Mouse (Mus musculus) CH12.LX (cell line): ENCODE results near the gene Dner. TPM values are rescaled to one million over a fixed set of nuclear protein-coding genes. Genes with fewer than 3 reads are reported as not detected.

Experiments used
- DNase-seq: peaks from one replicate; pipeline ENCODE4 v3.0.0-alpha.2; 2013; ENCODE audit errors: extremely low read depth
- H3K27ac ChIP-seq: 2 replicates; pipeline ENCODE4 v1.5.1; 2012; ENCODE audit warnings: low read depth, mild to moderate bottlenecking, control low read depth, moderate library complexity; ENCODE audit not compliant: insufficient read depth
- H3K27me3 ChIP-seq: replicated peaks from 2 replicates; pipeline ENCODE3; 2012; ENCODE audit warnings: inconsistent platforms
- H3K36me3 ChIP-seq, 2 experiments: replicated peaks in 1 of 2; 2 replicates each; pipeline versions ENCODE3 to v1.6.1; 2012; ENCODE audit warnings: inconsistent platforms in 1 of 2, low read length in 1 of 2, mild to moderate bottlenecking in 1 of 2, mixed read lengths in 1 of 2, moderate library complexity in 1 of 2; ENCODE audit not compliant: control insufficient read depth in 1 of 2, insufficient read depth in 1 of 2
- H3K4me1 ChIP-seq, 2 experiments: 2 replicates each; pipeline ENCODE4 v1.6.1; 2012; ENCODE audit warnings: inconsistent platforms in 1 of 2, moderate library complexity in 1 of 2; ENCODE audit not compliant: insufficient read depth in 2 of 2, control insufficient read depth in 1 of 2
- H3K4me2 ChIP-seq: 2 replicates; pipeline ENCODE4 v1.6.1; 2012; ENCODE audit warnings: low read depth, mild to moderate bottlenecking, control low read depth; ENCODE audit not compliant: poor library complexity, insufficient read depth, severe bottlenecking
- H3K4me3 ChIP-seq, 3 experiments: fragments of 150-350 bp in 1 of 3; sonication (generic) in 1 of 3; replicated peaks in 1 of 3; 2 replicates each; pipeline versions ENCODE3 to v1.5.1; 2011 to 2012; ENCODE audit warnings: low read depth in 2 of 3, low read length in 2 of 3, mild to moderate bottlenecking in 2 of 3, moderate library complexity in 2 of 3, control low read depth in 1 of 3, improper control_type of control experiment in 1 of 3, inconsistent platforms in 1 of 3, mixed read lengths in 1 of 3; ENCODE audit not compliant: poor library complexity in 1 of 3
- H3K79me2 ChIP-seq: replicated peaks from 2 replicates; pipeline ENCODE4 v1.6.1; 2012; ENCODE audit warnings: mild to moderate bottlenecking, moderate library complexity; ENCODE audit not compliant: control insufficient read depth, poor library complexity, insufficient read depth, severe bottlenecking; ENCODE audit errors: extremely low read depth
- H3K9ac ChIP-seq: 2 replicates; pipeline ENCODE4 v1.6.1; 2012; ENCODE audit warnings: low read depth, mild to moderate bottlenecking, control low read depth, moderate library complexity; ENCODE audit not compliant: insufficient read depth
- H3K9me3 ChIP-seq: replicated peaks from 2 replicates; pipeline ENCODE3; 2012; ENCODE audit warnings: low read length, inconsistent platforms, mixed read lengths
- BHLHE40 ChIP-seq: IDR thresholded peaks from 2 replicates; pipeline ENCODE4 v1.6.1; 2011; ENCODE audit warnings: mild to moderate bottlenecking, low read depth, low read length, improper control_type of control experiment
- CHD1 ChIP-seq: IDR thresholded peaks from 2 replicates; pipeline ENCODE4 v1.6.1; 2012; ENCODE audit warnings: low read depth, low read length, improper control_type of control experiment, inconsistent platforms
- CHD2 ChIP-seq: IDR thresholded peaks from 2 replicates; pipeline ENCODE4 v1.6.1; 2011; ENCODE audit warnings: low read length, improper control_type of control experiment
- E2F4 ChIP-seq: IDR thresholded peaks from 2 replicates; pipeline ENCODE4 v1.6.1; 2011; ENCODE audit warnings: low read depth, low read length, improper control_type of control experiment; ENCODE audit not compliant: insufficient replicate concordance
- ELF1 ChIP-seq: IDR thresholded peaks from 2 replicates; pipeline ENCODE4 v1.6.1; 2014; ENCODE audit warnings: low read depth, mild to moderate bottlenecking, inconsistent platforms, low read length, improper control_type of control experiment
- ETS1 ChIP-seq: conservative IDR thresholded peaks from 2 replicates; pipeline ENCODE4 v1.6.1; 2012; ENCODE audit warnings: low read depth, mild to moderate bottlenecking, inconsistent platforms, low read length, improper control_type of control experiment, moderate library complexity
- GABPA ChIP-seq: IDR thresholded peaks from 2 replicates; pipeline ENCODE4 v1.6.1; 2012; ENCODE audit warnings: low read depth, low read length, improper control_type of control experiment, inconsistent platforms; ENCODE audit not compliant: insufficient replicate concordance
- JUN ChIP-seq: IDR thresholded peaks from 2 replicates; pipeline ENCODE4 v1.6.1; 2011; ENCODE audit warnings: low read depth, mild to moderate bottlenecking, low read length, improper control_type of control experiment, moderate library complexity; ENCODE audit not compliant: insufficient read depth
- JUND ChIP-seq: conservative IDR thresholded peaks from 2 replicates; pipeline ENCODE4 v1.6.1; 2011; ENCODE audit warnings: low read depth, low read length, improper control_type of control experiment
- KAT2A ChIP-seq: IDR thresholded peaks from 2 replicates; pipeline ENCODE4 v1.6.1; 2012; ENCODE audit warnings: low read length, improper control_type of control experiment, inconsistent platforms; ENCODE audit not compliant: insufficient replicate concordance
- MAX ChIP-seq: IDR thresholded peaks from 2 replicates; pipeline ENCODE4 v1.6.1; 2011; ENCODE audit warnings: low read length, improper control_type of control experiment
- MAZ ChIP-seq: IDR thresholded peaks from 2 replicates; pipeline ENCODE4 v1.6.1; 2012; ENCODE audit warnings: low read depth, mild to moderate bottlenecking, inconsistent platforms, low read length, improper control_type of control experiment, moderate library complexity
- MXI1 ChIP-seq: IDR thresholded peaks from 2 replicates; pipeline ENCODE4 v1.6.1; 2011; ENCODE audit warnings: mild to moderate bottlenecking, low read depth, low read length, improper control_type of control experiment
- PAX5 ChIP-seq: IDR thresholded peaks from 2 replicates; pipeline ENCODE4 v1.6.1; 2012; ENCODE audit warnings: low read length, inconsistent platforms, mixed read lengths
- POLR2A ChIP-seq: IDR thresholded peaks from 2 replicates; pipeline ENCODE4 v1.6.1; 2011; ENCODE audit warnings: low read depth, mild to moderate bottlenecking, improper control_type of control experiment, low read length
- POLR2AphosphoS2 ChIP-seq: IDR thresholded peaks from 2 replicates; pipeline ENCODE4 v1.6.1; 2011; ENCODE audit warnings: low read depth, low read length, improper control_type of control experiment
- RCOR1 ChIP-seq: conservative IDR thresholded peaks from 2 replicates; pipeline ENCODE4 v1.6.1; 2012; ENCODE audit warnings: low read depth, mild to moderate bottlenecking, inconsistent platforms, low read length, improper control_type of control experiment
- SIN3A ChIP-seq: IDR thresholded peaks from 2 replicates; pipeline ENCODE4 v1.6.1; 2012; ENCODE audit warnings: low read length, improper control_type of control experiment, inconsistent platforms
- TBP ChIP-seq: conservative IDR thresholded peaks from 2 replicates; pipeline ENCODE4 v1.6.1; 2011; ENCODE audit warnings: low read depth, low read length, improper control_type of control experiment
- UBTF ChIP-seq: IDR thresholded peaks from 2 replicates; pipeline ENCODE4 v1.6.1; 2012; ENCODE audit warnings: low read depth, mild to moderate bottlenecking, inconsistent platforms, low read length, improper control_type of control experiment, moderate library complexity
- USF1 ChIP-seq: IDR thresholded peaks from 2 replicates; pipeline ENCODE4 v1.6.1; 2014; ENCODE audit warnings: low read depth, mild to moderate bottlenecking, inconsistent platforms, low read length, improper control_type of control experiment
- ZC3H11A ChIP-seq: IDR thresholded peaks from 2 replicates; pipeline ENCODE4 v1.6.1; 2012; ENCODE audit warnings: low read depth, mild to moderate bottlenecking, inconsistent platforms, low read length, improper control_type of control experiment
- ZMIZ1 ChIP-seq: IDR thresholded peaks from 2 replicates; pipeline ENCODE4 v1.6.1; 2012; ENCODE audit warnings: low read depth, mild to moderate bottlenecking, inconsistent platforms, low read length, improper control_type of control experiment
- ZNF384 ChIP-seq: IDR thresholded peaks from 2 replicates; pipeline ENCODE4 v1.6.1; 2012; ENCODE audit warnings: low read depth, low read length, improper control_type of control experiment, inconsistent platforms
- dilution Hi-C: fragments of 300-500 bp; cut with MboI; formaldehyde crosslinking; loops from 2 replicates; pipeline ENCODE4 v1.14.3; 2020; ENCODE audit warnings: low sequenced_read_pairs; ENCODE audit not compliant: extremely low pct_unique_long_range_greater_than_20kb, extremely low pct_ligation_motif_present
- in situ Hi-C: fragments of 300-500 bp; cut with MboI; formaldehyde crosslinking; loops from 3 replicates; pipeline ENCODE4 v1.14.3; 2019; ENCODE audit warnings: low sequenced_read_pairs, low pct_ligation_motif_present, low pct_unique_long_range_greater_than_20kb, mixed read lengths
- polyA plus RNA-seq: library from polyadenylated mRNA; unstranded; fragments of >175 nt; gene quantifications from 2 replicates; pipeline ENCODE4 v1.2.1, GENCODE M21; 2012; ENCODE audit warnings: low read depth; ENCODE audit not compliant: insufficient read length
- total RNA-seq, 2 experiments: library from RNA; depleted of rRNA; stranded (reverse); fragments of 300-350 nt in 1 of 2; fragments of >200 nt in 1 of 2; gene quantifications; 2 replicates each; pipeline ENCODE4 v1.2.3; 2012 to 2014

Dner gene
- total and polyA plus RNA-seq, 3 experiments: not detected

- Histone ChIP-seq H3K9ac (no peak overlapping the region), H3K27ac (no peak overlapping the region), H3K36me3 (no peaks in the 10 kb centered on the region), H3K4me1 (no peaks in the 10 kb centered on the region), H3K79me2 (no peaks in the 10 kb centered on the region), H3K4me2 (no peak overlapping the region), H3K9me3 (no peaks in the 10 kb centered on the region), H3K27me3 (no peaks in the 10 kb centered on the region), H3K4me3 (no peak overlapping the region)
- in situ Hi-C loops (no loop called here), dilution Hi-C loops (no loop called here)
- no peak for DNase-seq
- TF ChIP-seq PAX5: no peak
- no peak for TF ChIP-seq ELF1
- TF ChIP-seq JUND: no peak
- TF ChIP-seq E2F4: no peak
- no peak for TF ChIP-seq JUN
- no peak for TF ChIP-seq MAX
- TF ChIP-seq ZC3H11A: no peak
- TF ChIP-seq TBP: no peak
- TF ChIP-seq KAT2A: no peak
- TF ChIP-seq UBTF: no peak
- TF ChIP-seq ZNF384: no peak
- TF ChIP-seq MXI1: no peak
- no peak for TF ChIP-seq CHD1
- TF ChIP-seq MAZ: no peak
- TF ChIP-seq ETS1: no peak
- TF ChIP-seq USF1: no peak
- TF ChIP-seq RCOR1: no peak
- no peak for TF ChIP-seq POLR2A
- TF ChIP-seq CHD2: no peak
Observed at GRCm38 (mm10) chr1:84428331-84428730, 267.7 kb downstream of the Dner start.

- Histone ChIP-seq H3K79me2 (no peaks in the 10 kb centered on the region), H3K36me3 (no peaks in the 10 kb centered on the region)
- DNase-seq: no peak
- dilution Hi-C loops: no loop called here
- TF ChIP-seq TBP (no peak), PAX5 (no peak), SIN3A (no peak), MXI1 (no peak), MAX (no peak), BHLHE40 (no peak), ZMIZ1 (no peak), USF1 (no peak), E2F4 (no peak), POLR2AphosphoS2 (no peak), ETS1 (no peak), GABPA (no peak)
- TF ChIP-seq, all 38 proteins: peak for 0
- no peaks in the 10 kb centered on the region for H3K27me3 ChIP-seq
- H3K4me2 ChIP-seq: no peak overlapping the region
- no peak overlapping the region for H3K4me3 ChIP-seq
- H3K4me1 ChIP-seq: no peaks in the 10 kb centered on the region
- in situ Hi-C loops: no loop called here
- no peak overlapping the region for H3K9ac ChIP-seq
- no peak overlapping the region for H3K27ac ChIP-seq
- no peaks in the 10 kb centered on the region for H3K9me3 ChIP-seq
Observed at GRCm38 (mm10) chr1:84427757-84428156, 268.3 kb downstream of the Dner start.
